Mouse (Mus musculus): Measurements from ENCODE around the gene Ablim1. TPM values are rescaled to one million over a fixed set of nuclear protein-coding genes. Genes with fewer than 3 reads are reported as not detected.

Gene Ablim1
- total and polyA plus RNA-seq, 2 experiments, result 16.6 to 23.7 TPM

GRCm38 (mm10) chr19:57134654-57135348 is 179.9 kb downstream of the Ablim1 start:
- Histone ChIP-seq H3K27me3 (ENCODE audit: control insufficient read depth, insufficient read depth, low read length) (no peaks in the 10 kb centered on the region), H3K9ac (ENCODE audit: low read depth, low read length) (no peak overlapping the region), H3K79me2 (ENCODE audit: control insufficient read depth, insufficient read depth, low read length) (no peaks in the 10 kb centered on the region), H3K4me1 (ENCODE audit: control insufficient read depth, insufficient read depth, low read length) (no peaks in the 10 kb centered on the region), H3K36me3 (ENCODE audit: control insufficient read depth, insufficient read depth, low read length) (no peaks in the 10 kb centered on the region; the same call in 1 of the 2 replicates), H3K4me3 (ENCODE audit: insufficient read depth, low read depth, low read length) (no peak overlapping the region), H3K27ac (replicated peaks; ENCODE audit: insufficient read depth, low read depth, low read length) (no peak overlapping the region)
- WGBS, result 80% methylated on average over 20 of the region's 20 CpGs
- no peak for DNase-seq (ENCODE audit: extremely low read depth, low read depth, low spot score)
- TF ChIP-seq POLR2A (IDR thresholded peaks at IDR 0.05; ENCODE audit: extremely low read depth, insufficient read depth, low read length), result no peak
- TF ChIP-seq CTCF (IDR thresholded peaks at IDR 0.05; ENCODE audit: low read depth, low read length), result no peak

GRCm38 (mm10) chr19:57132916-57133520 is 181.7 kb downstream of the Ablim1 start:
- no peaks in the 10 kb centered on the region for H3K4me1 ChIP-seq (ENCODE audit: control insufficient read depth, insufficient read depth, low read length)
- H3K79me2 ChIP-seq (ENCODE audit: control insufficient read depth, insufficient read depth, low read length), result no peaks in the 10 kb centered on the region
- WGBS, result 93% methylated on average over 6 of the region's 6 CpGs
- no peaks in the 10 kb centered on the region for H3K27me3 ChIP-seq (ENCODE audit: control insufficient read depth, insufficient read depth, low read length)
- DNase-seq (ENCODE audit: extremely low read depth, low read depth, low spot score), result no peak
- no peak for TF ChIP-seq POLR2A (IDR thresholded peaks at IDR 0.05; ENCODE audit: extremely low read depth, insufficient read depth, low read length)
- H3K9ac ChIP-seq (ENCODE audit: low read depth, low read length), result no peak overlapping the region
- H3K4me3 ChIP-seq (ENCODE audit: insufficient read depth, low read depth, low read length), result no peak overlapping the region
- 0 out of 2 replicates have a peak overlapping the region, but pooled peaks have one; percentile 5 for H3K27ac ChIP-seq (replicated peaks; ENCODE audit: insufficient read depth, low read depth, low read length)
- no peaks in the 10 kb centered on the region; the same call in 1 of the 2 replicates for H3K36me3 ChIP-seq (ENCODE audit: control insufficient read depth, insufficient read depth, low read length)

- Histone ChIP-seq H3K27ac (replicated peaks; ENCODE audit: insufficient read depth, low read depth, low read length) (no peak overlapping the region), H3K9ac (ENCODE audit: low read depth, low read length) (no peak overlapping the region), H3K27me3 (ENCODE audit: control insufficient read depth, insufficient read depth, low read length) (no peaks in the 10 kb centered on the region), H3K4me3 (ENCODE audit: insufficient read depth, low read depth, low read length) (no peak overlapping the region), H3K4me1 (ENCODE audit: control insufficient read depth, insufficient read depth, low read length) (no peaks in the 10 kb centered on the region), H3K79me2 (ENCODE audit: control insufficient read depth, insufficient read depth, low read length) (no peaks in the 10 kb centered on the region), H3K36me3 (ENCODE audit: control insufficient read depth, insufficient read depth, low read length) (no peaks in the 10 kb centered on the region; the same call in 1 of the 2 replicates)
- TF ChIP-seq POLR2A (IDR thresholded peaks at IDR 0.05; ENCODE audit: extremely low read depth, insufficient read depth, low read length), result no peak
- TF ChIP-seq CTCF (IDR thresholded peaks at IDR 0.05; ENCODE audit: low read depth, low read length), result no peak
- WGBS, result 79% methylated on average over 5 of the region's 5 CpGs
- DNase-seq (ENCODE audit: extremely low read depth, low read depth, low spot score), result peak; percentile 21
These were observed 182.4 kb downstream of the Ablim1 start for GRCm38 (mm10) chr19:57132281-57132680.

GRCm38 (mm10) chr19:57131366-57131765 is 183.4 kb downstream of the Ablim1 start:
- H3K36me3 ChIP-seq (ENCODE audit: control insufficient read depth, insufficient read depth, low read length), result no peaks in the 10 kb centered on the region; the same call in 1 of the 2 replicates
- WGBS, result 79% methylated on average over 4 of the region's 4 CpGs
- no peak for TF ChIP-seq POLR2A (IDR thresholded peaks at IDR 0.05; ENCODE audit: extremely low read depth, insufficient read depth, low read length)
- TF ChIP-seq CTCF (IDR thresholded peaks at IDR 0.05; ENCODE audit: low read depth, low read length), result no peak
- H3K4me1 ChIP-seq (ENCODE audit: control insufficient read depth, insufficient read depth, low read length), result no peaks in the 10 kb centered on the region
- DNase-seq (ENCODE audit: extremely low read depth, low read depth, low spot score), result no peak
- H3K9ac ChIP-seq (ENCODE audit: low read depth, low read length), result no peak overlapping the region
- H3K79me2 ChIP-seq (ENCODE audit: control insufficient read depth, insufficient read depth, low read length), result no peaks in the 10 kb centered on the region
- no peak overlapping the region for H3K4me3 ChIP-seq (ENCODE audit: insufficient read depth, low read depth, low read length)
- no peaks in the 10 kb centered on the region for H3K27me3 ChIP-seq (ENCODE audit: control insufficient read depth, insufficient read depth, low read length)
- H3K27ac ChIP-seq (replicated peaks; ENCODE audit: insufficient read depth, low read depth, low read length), result no peak overlapping the region

GRCm38 (mm10) chr19:57130591-57130990 is 184.1 kb downstream of the Ablim1 start:
- no peak for DNase-seq (ENCODE audit: extremely low read depth, low read depth, low spot score)
- Histone ChIP-seq H3K27ac (replicated peaks; ENCODE audit: insufficient read depth, low read depth, low read length) (no peak overlapping the region), H3K9ac (ENCODE audit: low read depth, low read length) (no peak overlapping the region), H3K4me1 (ENCODE audit: control insufficient read depth, insufficient read depth, low read length) (no peaks in the 10 kb centered on the region), H3K27me3 (ENCODE audit: control insufficient read depth, insufficient read depth, low read length) (no peaks in the 10 kb centered on the region), H3K36me3 (ENCODE audit: control insufficient read depth, insufficient read depth, low read length) (no peaks in the 10 kb centered on the region; the same call in 1 of the 2 replicates), H3K4me3 (ENCODE audit: insufficient read depth, low read depth, low read length) (no peak overlapping the region), H3K79me2 (ENCODE audit: control insufficient read depth, insufficient read depth, low read length) (no peaks in the 10 kb centered on the region)
- 92% methylated on average over 4 of the region's 4 CpGs for WGBS
- TF ChIP-seq CTCF (IDR thresholded peaks at IDR 0.05; ENCODE audit: low read depth, low read length) (no peak), POLR2A (IDR thresholded peaks at IDR 0.05; ENCODE audit: extremely low read depth, insufficient read depth, low read length) (no peak)

- Histone ChIP-seq H3K36me3 (ENCODE audit: control insufficient read depth, insufficient read depth, low read length) (no peaks in the 10 kb centered on the region; the same call in 1 of the 2 replicates), H3K4me1 (ENCODE audit: control insufficient read depth, insufficient read depth, low read length) (no peaks in the 10 kb centered on the region), H3K9ac (ENCODE audit: low read depth, low read length) (no peak overlapping the region), H3K27ac (replicated peaks; ENCODE audit: insufficient read depth, low read depth, low read length) (no peak overlapping the region), H3K27me3 (ENCODE audit: control insufficient read depth, insufficient read depth, low read length) (no peaks in the 10 kb centered on the region), H3K79me2 (ENCODE audit: control insufficient read depth, insufficient read depth, low read length) (no peaks in the 10 kb centered on the region), H3K4me3 (ENCODE audit: insufficient read depth, low read depth, low read length) (no peak overlapping the region)
- TF ChIP-seq POLR2A (IDR thresholded peaks at IDR 0.05; ENCODE audit: extremely low read depth, insufficient read depth, low read length) (no peak), CTCF (IDR thresholded peaks at IDR 0.05; ENCODE audit: low read depth, low read length) (no peak)
- no peak for DNase-seq (ENCODE audit: extremely low read depth, low read depth, low spot score)
- WGBS, result 86% methylated on average over 9 of the region's 9 CpGs
These were observed 185.0 kb downstream of the Ablim1 start for GRCm38 (mm10) chr19:57129729-57130128.

Measured in liver, adult 2 months (tissue).